8 mouse cellular contexts compared by ENCODE assay signal in the genomic region with DNA sequence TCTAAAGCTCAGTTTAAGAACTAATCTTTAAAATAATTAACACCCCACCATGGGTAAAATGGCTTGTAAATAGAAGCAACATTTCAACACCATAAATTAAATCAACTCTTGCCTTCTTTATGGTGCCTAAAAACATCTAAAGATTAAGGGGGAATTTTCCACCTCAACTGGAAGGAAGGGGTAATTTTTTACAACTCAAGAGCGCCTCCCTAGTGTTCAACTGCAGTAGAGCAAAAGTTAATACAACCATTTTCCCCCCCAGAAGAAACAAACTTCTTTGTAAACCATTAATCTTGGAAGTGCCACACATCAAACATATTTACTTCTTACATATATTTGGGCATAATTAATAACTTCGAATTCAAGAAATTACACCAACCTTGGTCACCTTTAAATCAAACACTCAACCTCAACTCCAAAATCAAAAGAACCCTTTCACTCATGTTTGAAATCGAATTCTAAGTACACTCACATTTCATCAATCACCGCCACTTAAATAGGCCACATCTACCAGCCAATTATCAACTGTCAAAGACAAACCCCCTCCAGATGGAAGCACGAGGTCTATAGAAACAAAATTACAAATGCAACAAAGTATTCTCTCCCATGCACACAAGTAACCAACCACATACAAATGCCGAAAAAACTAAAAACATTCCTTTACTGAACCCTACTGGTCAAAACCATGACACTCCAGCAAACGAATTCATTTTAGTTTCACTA. TPM values are rescaled to one million over a fixed set of nuclear protein-coding genes. Genes with fewer than 3 reads are reported as not detected.
DNase-seq lines count a peak whose midpoint lies in the region; ATAC-seq and TF ChIP-seq lines count a peak whose summit lies in the region.

No protein-coding gene starts in this region.

- peaks cover 49% of the 10 kb centered on the region for H3K36me3 ChIP-seq in limb, embryonic 10.5 days
- H3K36me3 ChIP-seq in neural tube, embryonic 12.5 days = peaks cover 11% of the 10 kb centered on the region

- intact Hi-C loops in gastrocnemius, postnatal 36 days (cut with DNase I) = no loop called here

- peak; percentile 67 for TF ChIP-seq CTCF in layer of hippocampus, adult 2 months (conservative IDR thresholded peaks at IDR 0.05)
- no peak for TF ChIP-seq CTCF in embryonic fibroblast, embryonic 13.5 days (IDR thresholded peaks at IDR 0.05; ENCODE audit: borderline replicate concordance, insufficient read depth, low read length)

- TF ChIP-seq POLR2A in embryonic fibroblast, embryonic 13.5 days (IDR thresholded peaks at IDR 0.05; ENCODE audit: low read depth, low read length) = no peak

- H3K9me3 ChIP-seq in limb, embryonic 10.5 days (replicated peaks) = no peaks in the 10 kb centered on the region
- H3K9me3 ChIP-seq in neural tube, embryonic 12.5 days = no peaks in the 10 kb centered on the region

- 73% methylated on average over 7 of the region's 7 CpGs for WGBS in limb, embryonic 10.5 days
- 80% methylated on average over 7 of the region's 7 CpGs for WGBS in neural tube, embryonic 12.5 days

- H3K4me2 ChIP-seq in neural tube, embryonic 12.5 days (replicated peaks) = peak overlapping the region; percentile 60

- no peak overlapping the region for H3K9ac ChIP-seq in neural tube, embryonic 12.5 days

- DNase-seq in layer of hippocampus, adult 2 months (ENCODE audit: low spot score in 2 of 2) = no peak
- no peak for DNase-seq in layer of hippocampus, adult 9-10 months (ENCODE audit: low spot score)
- peak; percentile 24 for DNase-seq in limb, embryonic 10.5 days (ENCODE audit: low spot score)
- no peak for DNase-seq in T-cell, adult 2 months (ENCODE audit: low spot score)
- no peak for DNase-seq in gastrocnemius, adult 18-20 months (ENCODE audit: low spot score)
- no peak for DNase-seq in gastrocnemius, postnatal 36 days

- ATAC-seq in neural tube, embryonic 12.5 days (ENCODE audit: low FRiP score, low read depth) = no peak

- peak overlapping the region; percentile 63 for H3K4me3 ChIP-seq in layer of hippocampus, adult 2 months
- H3K4me3 ChIP-seq in embryonic fibroblast, embryonic 13.5 days (ENCODE audit: insufficient read depth, low read length) = no peak overlapping the region
- H3K4me3 ChIP-seq in limb, embryonic 10.5 days = peak overlapping the region; percentile 67
- H3K4me3 ChIP-seq in neural tube, embryonic 12.5 days = no peak overlapping the region

- H3K27me3 ChIP-seq in limb, embryonic 10.5 days (ENCODE audit: low read depth, poor library complexity, severe bottlenecking) = no peaks in the 10 kb centered on the region
- no peaks in the 10 kb centered on the region for H3K27me3 ChIP-seq in neural tube, embryonic 12.5 days (replicated peaks)

- peaks cover 6% of the 10 kb centered on the region for H3K4me1 ChIP-seq in embryonic fibroblast, embryonic 13.5 days (ENCODE audit: control insufficient read depth, insufficient read depth, low read length)
- H3K4me1 ChIP-seq in limb, embryonic 10.5 days = no peaks in the 10 kb centered on the region
- peaks cover 6% of the 10 kb centered on the region; the same call in 1 of the 2 replicates for H3K4me1 ChIP-seq in neural tube, embryonic 12.5 days

- peak overlapping the region; percentile 97 for H3K27ac ChIP-seq in layer of hippocampus, adult 2 months
- H3K27ac ChIP-seq in embryonic fibroblast, embryonic 13.5 days (ENCODE audit: insufficient read depth, low read length) = peak overlapping the region; percentile 98; the same call in 1 of the 2 replicates
- H3K27ac ChIP-seq in limb, embryonic 10.5 days = peak overlapping the region; percentile 96; the same call in 1 of the 2 replicates
- H3K27ac ChIP-seq in neural tube, embryonic 12.5 days = no peak overlapping the region

RNA-seq across cellular contexts. Expression of a gene that starts 0.7 kb away (rescaled TPM):
- 10 to 100 TPM; 57.1 to 58.3 TPM for total RNA-seq in layer of hippocampus, adult 2 months (2021)
- 45.2 and 51.4 TPM in 2 replicates for polyA plus RNA-seq in embryonic fibroblast, embryonic 13.5 days (2011; ENCODE audit: insufficient read length, low read depth, missing spikeins)
- polyA plus RNA-seq in limb, embryonic 10.5 days (2016; fragmentation: Nextera tagmentation; extraction: Ambion mirVana) = 33.7 and 53.2 TPM in 2 replicates
- 41.5 and 59.7 TPM in 2 replicates for polyA plus RNA-seq in neural tube, embryonic 12.5 days (2016; fragmentation: Nextera tagmentation; extraction: Ambion mirVana)
- total RNA-seq in gastrocnemius, adult 18-20 months (2021) = 10 to 100 TPM; 29.8 to 39.6 TPM
- 10 to 100 TPM; 22.4 to 39.9 TPM for total RNA-seq in gastrocnemius, postnatal 36 days (2021)

Comparison
In these comparisons a context has a peak if more than half of its experiments do, and no peak if none do; other contexts are left out.
1. H3K4me3 ChIP-seq: peak in layer of hippocampus, adult 2 months (single experiment) and limb, embryonic 10.5 days (single experiment); none in embryonic fibroblast, embryonic 13.5 days (single experiment) and neural tube, embryonic 12.5 days (single experiment).